Mouse (Mus musculus): ENCODE measurements around the gene Hic2.

DNA sequence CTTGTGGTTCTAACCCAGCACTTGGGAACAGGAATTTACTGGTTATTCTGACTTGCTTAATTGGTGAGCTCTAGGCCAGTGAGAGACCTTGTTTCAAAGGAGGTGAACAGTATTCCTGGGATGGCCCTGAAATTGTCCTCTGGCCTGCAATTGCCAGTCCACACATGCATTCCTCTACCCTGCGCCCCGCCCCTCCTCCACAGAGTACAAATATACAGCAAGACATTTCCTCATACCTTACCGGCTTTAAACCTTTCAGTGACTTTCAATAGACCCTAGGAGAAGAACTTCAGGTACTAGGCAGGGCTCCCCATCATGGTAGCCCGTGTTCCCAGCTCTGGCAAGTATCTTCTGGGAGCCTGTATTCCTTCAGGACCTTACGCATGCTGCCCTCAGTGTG lies 7.8 kb upstream of the Hic2 start:
- TF ChIP-seq GATA1 (IDR thresholded peaks at IDR 0.05; ENCODE audit: borderline replicate concordance, low read length) (no peak), FLI1 (IDR thresholded peaks at IDR 0.05; ENCODE audit: low read length) (no peak)
